Mouse (Mus musculus) splenic B cell, adult 2 months (primary cell): Measurements from ENCODE around the gene Otud3.
A peak's percentile ranks its signal among the peaks of the same experiment; 100 is the strongest.

Experiments used
- DNase-seq: peaks from one replicate; pipeline ENCODE4 v3.0.0-alpha.2; 2011; ENCODE audit warnings: low read depth, low spot score
- H3K27me3 ChIP-seq: 2 replicates; pipeline ENCODE4 v1.6.1; 2012; ENCODE audit warnings: mild to moderate bottlenecking, low read length, moderate library complexity, mixed read lengths; ENCODE audit not compliant: control insufficient read depth, poor library complexity, insufficient read depth, severe bottlenecking
- H3K36me3 ChIP-seq: 2 replicates; pipeline ENCODE4 v1.6.1; 2012; ENCODE audit warnings: mild to moderate bottlenecking, low read length, moderate library complexity, mixed read lengths; ENCODE audit not compliant: control insufficient read depth, poor library complexity, insufficient read depth, severe bottlenecking

Gene Otud3

GRCm38 (mm10) chr4:138913797-138914196 is at the start of gene Otud3:
Otud3 (minus strand) TSS chr4:138913945.
- peak; percentile 97 for DNase-seq
- H3K27me3 ChIP-seq = no peaks in the 10 kb centered on the region; the same call in 1 of the 2 replicates
- H3K36me3 ChIP-seq = no peaks in the 10 kb centered on the region

- no peaks in the 10 kb centered on the region for H3K36me3 ChIP-seq
- no peaks in the 10 kb centered on the region for H3K27me3 ChIP-seq
- no peak for DNase-seq
Observed at GRCm38 (mm10) chr4:138962719-138963118, 49.0 kb upstream of the Otud3 start.

- no peak for DNase-seq
- H3K27me3 ChIP-seq = no peaks in the 10 kb centered on the region
- H3K36me3 ChIP-seq = no peaks in the 10 kb centered on the region
Observed at GRCm38 (mm10) chr4:138959926-138960325, 46.2 kb upstream of the Otud3 start.

- DNase-seq = no peak
- Histone ChIP-seq H3K27me3 (no peaks in the 10 kb centered on the region), H3K36me3 (no peaks in the 10 kb centered on the region)
Observed at GRCm38 (mm10) chr4:138959120-138959519, 45.4 kb upstream of the Otud3 start.

- Histone ChIP-seq H3K27me3 (no peaks in the 10 kb centered on the region), H3K36me3 (no peaks in the 10 kb centered on the region)
- DNase-seq = no peak
Observed at GRCm38 (mm10) chr4:138958612-138959011, 44.9 kb upstream of the Otud3 start.

- no peak for DNase-seq
- no peaks in the 10 kb centered on the region for H3K27me3 ChIP-seq
- no peaks in the 10 kb centered on the region for H3K36me3 ChIP-seq
Observed at GRCm38 (mm10) chr4:138948257-138948656, 34.5 kb upstream of the Otud3 start.

- Histone ChIP-seq H3K36me3 (no peaks in the 10 kb centered on the region), H3K27me3 (no peaks in the 10 kb centered on the region)
- peak; percentile 96 for DNase-seq
Observed at GRCm38 (mm10) chr4:138943730-138944129, 30.0 kb upstream of the Otud3 start.

- DNase-seq = no peak
- Histone ChIP-seq H3K36me3 (no peaks in the 10 kb centered on the region), H3K27me3 (no peaks in the 10 kb centered on the region)
Observed at GRCm38 (mm10) chr4:138941966-138942365, 28.2 kb upstream of the Otud3 start.

- Histone ChIP-seq H3K36me3 (no peaks in the 10 kb centered on the region), H3K27me3 (no peaks in the 10 kb centered on the region)
- no peak for DNase-seq
Observed at GRCm38 (mm10) chr4:138941401-138941800, 27.7 kb upstream of the Otud3 start.

- Histone ChIP-seq H3K36me3 (no peaks in the 10 kb centered on the region), H3K27me3 (no peaks in the 10 kb centered on the region)
- DNase-seq = no peak
Observed at GRCm38 (mm10) chr4:138939481-138939880, 25.7 kb upstream of the Otud3 start.

- DNase-seq = peak; percentile 20
- H3K27me3 ChIP-seq = no peaks in the 10 kb centered on the region
Observed at GRCm38 (mm10) chr4:138938495-138939269, 24.9 kb upstream of the Otud3 start.

GRCm38 (mm10) chr4:138934456-138935145 is 20.9 kb upstream of the Otud3 start:
- H3K27me3 ChIP-seq = no peaks in the 10 kb centered on the region
- DNase-seq = no peak
- no peaks in the 10 kb centered on the region for H3K36me3 ChIP-seq

More at GRCm38 (mm10) chr4:138938495-138939269, 24.9 kb upstream of the Otud3 start:
- H3K36me3 ChIP-seq = no peaks in the 10 kb centered on the region

- no peaks in the 10 kb centered on the region for H3K36me3 ChIP-seq
- no peaks in the 10 kb centered on the region for H3K27me3 ChIP-seq
- no peak for DNase-seq
Observed at GRCm38 (mm10) chr4:138933862-138934261, 20.1 kb upstream of the Otud3 start.

GRCm38 (mm10) chr4:138925561-138925960 is 11.8 kb upstream of the Otud3 start:
- no peak for DNase-seq
- no peaks in the 10 kb centered on the region for H3K27me3 ChIP-seq
- H3K36me3 ChIP-seq = no peaks in the 10 kb centered on the region

GRCm38 (mm10) chr4:138922131-138922459 is 8.3 kb upstream of the Otud3 start:
- DNase-seq = peak; percentile 94
- no peaks in the 10 kb centered on the region for H3K36me3 ChIP-seq

More at GRCm38 (mm10) chr4:138922131-138922459, 8.3 kb upstream of the Otud3 start:
- no peaks in the 10 kb centered on the region for H3K27me3 ChIP-seq
